Mouse (Mus musculus) heart, postnatal 0 days (tissue): ENCODE measurements around the gene Sub1.

Experiments
- CTCF ChIP-seq: IDR thresholded peaks from 2 replicates; pipeline ENCODE4 v1.5.1; 2016; ENCODE audit warnings: antibody characterized with exemption, control low read depth, low read depth
- EP300 ChIP-seq: IDR thresholded peaks from 2 replicates; pipeline ENCODE4 v1.6.1; 2016; ENCODE audit warnings: antibody characterized with exemption, low read depth

GRCm38 (mm10) chr15:11970621-11971020 is 26.2 kb downstream of the Sub1 start:
- TF ChIP-seq CTCF (no peak), EP300 (no peak)
